ENCODE assay signal across 11 mouse cellular contexts in genomic region chr15:83070942-83071341, GRCm38 (mm10). TPM values are rescaled to one million over a fixed set of nuclear protein-coding genes. Genes with fewer than 3 reads are reported as not detected.
DNase-seq lines count a peak whose midpoint lies in the region; ATAC-seq and TF ChIP-seq lines count a peak whose summit lies in the region.
"Had no signal": no experiment of that assay in that cellular context is flagged by ENCODE, and none has a peak within 500 bp of the region (broad histone marks: within the 10 kb centered on the region; RNA-seq: fewer than 3 reads in every experiment).

No protein-coding gene starts in this region.

- peak; percentile 78 for ATAC-seq in hindbrain, postnatal 0 days
- no peak for ATAC-seq in hindbrain, embryonic 13.5 days (ENCODE audit: low FRiP score)
- peak; percentile 84 for ATAC-seq in lung, embryonic 15.5 days (ENCODE audit: borderline replicate concordance, extremely low read depth, low FRiP score, low TSS enrichment)

- TF ChIP-seq CTCF in hindbrain, postnatal 0 days (IDR thresholded peaks at IDR 0.05; ENCODE audit: low read depth), result no peak
- no peak for TF ChIP-seq CTCF in embryonic fibroblast, embryonic 13.5 days (IDR thresholded peaks at IDR 0.05; ENCODE audit: borderline replicate concordance, insufficient read depth, low read length)

- intact Hi-C loops in left cerebral cortex, postnatal 36 days (cut with DNase I), result no loop called here

- no peaks in the 10 kb centered on the region for H3K9me3 ChIP-seq in hindbrain, postnatal 0 days (ENCODE audit: low read length)
- no peaks in the 10 kb centered on the region for H3K9me3 ChIP-seq in hindbrain, embryonic 13.5 days
- H3K9me3 ChIP-seq in lung, embryonic 15.5 days, result no peaks in the 10 kb centered on the region
- H3K9me3 ChIP-seq: neural tube, embryonic 12.5 days had no signal

- H3K4me2 ChIP-seq in hindbrain, postnatal 0 days (ENCODE audit: low read depth, low read length), result no peak overlapping the region
- no peak overlapping the region for H3K4me2 ChIP-seq in hindbrain, embryonic 13.5 days
- no peak overlapping the region for H3K4me2 ChIP-seq in lung, embryonic 15.5 days
- H3K4me2 ChIP-seq: limb, embryonic 12.5 days; neural tube, embryonic 12.5 days had no signal

- H3K4me1 ChIP-seq in hindbrain, postnatal 0 days (ENCODE audit: insufficient read depth, low read length), result no peaks in the 10 kb centered on the region; the same call in 1 of the 2 replicates
- H3K4me1 ChIP-seq in hindbrain, embryonic 13.5 days (replicated peaks), result peaks cover 3% of the 10 kb centered on the region; the same call in 1 of the 2 replicates
- H3K4me1 ChIP-seq in embryonic fibroblast, embryonic 13.5 days (ENCODE audit: control insufficient read depth, insufficient read depth, low read length), result peaks cover 4% of the 10 kb centered on the region; the same call in 1 of the 2 replicates
- H3K4me1 ChIP-seq in lung, embryonic 15.5 days, result peaks cover 18% of the 10 kb centered on the region
- H3K4me1 ChIP-seq: limb, embryonic 12.5 days; neural tube, embryonic 12.5 days had no signal

- H3K27ac ChIP-seq in hindbrain, postnatal 0 days, result no peak overlapping the region
- H3K27ac ChIP-seq in hindbrain, embryonic 13.5 days, result no peak overlapping the region
- peak overlapping the region; percentile 10; the same call in 1 of the 2 replicates for H3K27ac ChIP-seq in embryonic fibroblast, embryonic 13.5 days (ENCODE audit: insufficient read depth, low read length)
- peak overlapping the region; percentile 62 for H3K27ac ChIP-seq in lung, embryonic 15.5 days
- H3K27ac ChIP-seq: limb, embryonic 12.5 days; neural tube, embryonic 12.5 days had no signal

- H3K4me3 ChIP-seq in hindbrain, postnatal 0 days (ENCODE audit: low read length), result no peak overlapping the region
- no peak overlapping the region for H3K4me3 ChIP-seq in hindbrain, embryonic 13.5 days
- H3K4me3 ChIP-seq in embryonic fibroblast, embryonic 13.5 days (ENCODE audit: insufficient read depth, low read length), result no peak overlapping the region
- no peak overlapping the region for H3K4me3 ChIP-seq in lung, embryonic 15.5 days
- H3K4me3 ChIP-seq: limb, embryonic 12.5 days; neural tube, embryonic 12.5 days had no signal

- H3K36me3 ChIP-seq in hindbrain, postnatal 0 days (ENCODE audit: insufficient read depth, low read length), result no peaks in the 10 kb centered on the region
- H3K36me3 ChIP-seq in hindbrain, embryonic 13.5 days, result no peaks in the 10 kb centered on the region
- H3K36me3 ChIP-seq in lung, embryonic 15.5 days, result no peaks in the 10 kb centered on the region
- H3K36me3 ChIP-seq: limb, embryonic 12.5 days; neural tube, embryonic 12.5 days had no signal

- no peaks in the 10 kb centered on the region for H3K27me3 ChIP-seq in hindbrain, postnatal 0 days (ENCODE audit: insufficient read depth, low read length)
- 0 out of 2 replicates have a peak, but pooled peaks cover 3% of the 10 kb centered on the region for H3K27me3 ChIP-seq in hindbrain, embryonic 13.5 days
- no peaks in the 10 kb centered on the region for H3K27me3 ChIP-seq in lung, embryonic 15.5 days
- H3K27me3 ChIP-seq: limb, embryonic 12.5 days; neural tube, embryonic 12.5 days had no signal

- H3K9ac ChIP-seq in hindbrain, postnatal 0 days (replicated peaks; ENCODE audit: low read length), result no peak overlapping the region
- no peak overlapping the region for H3K9ac ChIP-seq in hindbrain, embryonic 13.5 days
- H3K9ac ChIP-seq in lung, embryonic 15.5 days, result no peak overlapping the region
- H3K9ac ChIP-seq: limb, embryonic 12.5 days; neural tube, embryonic 12.5 days had no signal

- 38% methylated on average over 3 of the region's 3 CpGs for WGBS in hindbrain, postnatal 0 days
- WGBS in hindbrain, embryonic 13.5 days, result 44% methylated on average over 3 of the region's 3 CpGs
- WGBS in lung, embryonic 15.5 days, result 13% methylated on average over 3 of the region's 3 CpGs

- DNase-seq in hindbrain, postnatal 0 days (ENCODE audit: low spot score), result peak; percentile 76
- peak; percentile 72 for DNase-seq in kidney, adult 11 months
- no peak for DNase-seq in gastrocnemius, adult 8-10 months (ENCODE audit: low spot score in 2 of 2)
- no peak for DNase-seq in left cerebral cortex, postnatal 36 days (ENCODE audit: low spot score in 2 of 2)
- DNase-seq in retina, embryonic 14.5 days (ENCODE audit: low spot score), result no peak
- DNase-seq: adrenal gland, postnatal 10 days had no signal

- TF ChIP-seq POLR2A in embryonic fibroblast, embryonic 13.5 days (IDR thresholded peaks at IDR 0.05; ENCODE audit: low read depth, low read length), result no peak

RNA-seq across cellular contexts. Expression of gene Serhl, which starts 18.4 kb away (rescaled TPM):
- 12.6 and 12.9 TPM in 2 replicates for total RNA-seq in hindbrain, postnatal 0 days (2014; rRNA removed)
- polyA plus RNA-seq in hindbrain, postnatal 0 days (2015; fragmentation: Nextera tagmentation; extraction: Ambion mirVana), result 37.4 and 38.5 TPM in 2 replicates
- polyA plus RNA-seq in hindbrain, embryonic 13.5 days (2015; fragmentation: Nextera tagmentation; extraction: Ambion mirVana), result 30.8 and 32.4 TPM in 2 replicates
- polyA plus RNA-seq in embryonic fibroblast, embryonic 13.5 days (2011; ENCODE audit: insufficient read length, low read depth, missing spikeins), result 25.1 and 31.2 TPM in 2 replicates
- 61.9 TPM in 2 replicates for polyA plus RNA-seq in lung, embryonic 15.5 days (2015; fragmentation: Nextera tagmentation; extraction: Ambion mirVana)
- 10 to 100 TPM; 19.2 to 30.2 (median 25.4) TPM for total RNA-seq in gastrocnemius, adult 8-10 months (2022)
- 10 to 100 TPM in 1 of 2 experiments, 1 to 10 TPM in 1; 9.3 to 12.3 TPM for total RNA-seq in left cerebral cortex, postnatal 36 days (2021)

RNA-seq across cellular contexts. Expression of gene Nfam1, which starts 37.8 kb away (rescaled TPM):
- total RNA-seq in hindbrain, postnatal 0 days (2014; rRNA removed), result 1.7 and 3.3 TPM in 2 replicates
- polyA plus RNA-seq in hindbrain, postnatal 0 days (2015; fragmentation: Nextera tagmentation; extraction: Ambion mirVana), result 1.7 and 1.8 TPM in 2 replicates
- polyA plus RNA-seq in hindbrain, embryonic 13.5 days (2015; fragmentation: Nextera tagmentation; extraction: Ambion mirVana), result 2.0 and 2.2 TPM in 2 replicates
- 0.70 TPM in 1 of 2 replicates, not detected in the other for polyA plus RNA-seq in embryonic fibroblast, embryonic 13.5 days (2011; ENCODE audit: insufficient read length, low read depth, missing spikeins)
- 3.5 and 3.8 TPM in 2 replicates for polyA plus RNA-seq in lung, embryonic 15.5 days (2015; fragmentation: Nextera tagmentation; extraction: Ambion mirVana)
- under 1 TPM; 0.12 to 0.43 (median 0.28) TPM for total RNA-seq in gastrocnemius, adult 8-10 months (2022)
- total RNA-seq in left cerebral cortex, postnatal 36 days (2021), result 1 to 10 TPM; 2.6 to 3.1 TPM

RNA-seq across cellular contexts. Expression of gene Rrp7a, which starts 51.7 kb away (rescaled TPM):
- total RNA-seq in hindbrain, postnatal 0 days (2014; rRNA removed), result 157 and 207 TPM in 2 replicates
- 69.4 and 74.4 TPM in 2 replicates for polyA plus RNA-seq in hindbrain, postnatal 0 days (2015; fragmentation: Nextera tagmentation; extraction: Ambion mirVana)
- 72.7 and 74.8 TPM in 2 replicates for polyA plus RNA-seq in hindbrain, embryonic 13.5 days (2015; fragmentation: Nextera tagmentation; extraction: Ambion mirVana)
- polyA plus RNA-seq in embryonic fibroblast, embryonic 13.5 days (2011; ENCODE audit: insufficient read length, low read depth, missing spikeins), result 70.9 and 72.7 TPM in 2 replicates
- 56.1 and 64.7 TPM in 2 replicates for polyA plus RNA-seq in lung, embryonic 15.5 days (2015; fragmentation: Nextera tagmentation; extraction: Ambion mirVana)
- total RNA-seq in gastrocnemius, adult 8-10 months (2022), result 10 to 100 TPM; 32.9 to 48.0 (median 41.8) TPM
- 100 to 1,000 TPM; 148 to 158 TPM for total RNA-seq in left cerebral cortex, postnatal 36 days (2021)

Comparison
In these comparisons a context has a peak if more than half of its experiments do, and no peak if none do; other contexts are left out.
1. DNase-seq: peak in hindbrain, postnatal 0 days (single experiment) and kidney, adult 11 months (single experiment); none in gastrocnemius, adult 8-10 months (0 of 2), left cerebral cortex, postnatal 36 days (0 of 2) and retina, embryonic 14.5 days (single experiment).
2. H3K27ac ChIP-seq: peak in embryonic fibroblast, embryonic 13.5 days (single experiment) and lung, embryonic 15.5 days (single experiment); none in hindbrain, postnatal 0 days (single experiment) and hindbrain, embryonic 13.5 days (single experiment).